Mouse (Mus musculus) embryonic fibroblast, embryonic 13.5 days (primary cell): ENCODE results near the gene Pth1r.

Experiments
- CTCF ChIP-seq: IDR thresholded peaks from 2 replicates; pipeline ENCODE4 v1.5.1; 2011; ENCODE audit warnings: mild to moderate bottlenecking, control low read depth, low read length, moderate library complexity, borderline replicate concordance; ENCODE audit not compliant: insufficient read depth
- POLR2A ChIP-seq: IDR thresholded peaks from 2 replicates; pipeline ENCODE4 v1.6.1; 2011; ENCODE audit warnings: low read depth, mild to moderate bottlenecking, control low read depth, low read length, moderate library complexity

DNA sequence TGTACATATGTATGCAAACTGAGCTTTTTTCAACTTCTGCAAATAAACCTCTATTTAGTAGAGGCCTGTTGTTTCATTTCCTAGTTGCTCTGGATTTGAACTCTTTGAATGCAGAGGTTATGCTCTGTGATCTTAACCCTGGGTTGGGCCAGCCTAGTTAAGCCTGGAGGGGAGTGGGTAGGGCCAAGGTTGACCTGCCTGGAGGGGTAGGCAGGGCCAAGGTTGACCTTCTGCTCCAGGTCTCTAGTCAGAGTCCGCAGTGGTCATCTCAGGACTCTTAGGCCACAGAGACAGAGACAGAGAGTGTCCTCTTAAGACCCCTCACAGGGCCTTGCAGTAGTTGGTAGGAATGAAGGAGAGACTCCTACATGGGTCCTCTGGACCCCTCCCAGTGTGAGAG, 35.4 kb downstream of the Pth1r start:
- TF ChIP-seq POLR2A (no peak), CTCF (no peak)
